Mouse (Mus musculus) granulocyte monocyte progenitor cell, adult 5-6 weeks (primary cell): Measurements from ENCODE around the gene Tex14. TPM values are rescaled to one million over a fixed set of nuclear protein-coding genes. Genes with fewer than 3 reads are reported as not detected.
A peak's percentile ranks its signal among the peaks of the same experiment; 100 is the strongest.

Source experiments
- ATAC-seq: replicated peaks from 2 replicates; pipeline ENCODE4 v1.8.0; 2016; ENCODE audit warnings: mild to moderate bottlenecking, moderate TSS enrichment, inconsistent platforms; ENCODE audit not compliant: poor library complexity, severe bottlenecking
- total RNA-seq, 2 experiments: library from RNA; stranded (forward) in 1 of 2; stranded (reverse) in 1 of 2; fragments of 200-712, 200-1000 nt in 1 of 2; fragments of >200 nt in 1 of 2; fragmentation: Nextera tagmentation in 1 of 2; gene quantifications; 2 replicates each; pipeline ENCODE4 v1.2.3; 2014 to 2017

The Tex14 gene
- total RNA-seq, 2 experiments from 2014 or later = not detected

GRCm38 (mm10) chr11:87584711-87585505, 180.0 kb downstream of the Tex14 start:
- no peak for ATAC-seq

DNA sequence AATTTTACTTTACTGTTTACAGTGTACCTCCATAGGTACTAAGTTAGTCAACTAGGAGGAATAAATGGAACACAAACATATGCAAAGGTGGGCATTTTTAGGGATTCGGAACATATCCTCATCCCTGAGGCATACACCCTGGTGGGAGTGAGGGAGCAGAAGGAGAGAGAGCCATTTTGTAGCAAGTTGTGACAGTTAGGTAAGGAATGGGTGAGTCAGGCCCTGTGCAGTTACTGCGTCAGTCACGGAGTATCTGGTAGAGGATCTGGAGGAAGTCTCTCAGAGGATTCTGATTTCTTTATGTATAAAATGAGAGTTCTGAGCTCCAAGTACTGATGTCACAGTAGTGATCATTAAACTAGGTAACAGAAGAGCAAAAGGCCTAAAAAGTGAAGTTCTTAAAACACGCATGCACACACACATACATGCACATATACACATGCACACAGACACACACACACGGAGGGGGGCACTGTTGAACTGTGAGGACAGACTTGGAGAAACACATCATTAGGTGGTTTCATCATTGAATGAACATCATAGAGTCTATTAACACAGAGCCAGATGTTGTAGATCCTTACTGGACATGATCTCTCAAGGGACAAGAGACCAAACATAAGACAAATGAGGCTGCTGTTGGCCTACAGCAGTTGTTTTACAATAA, 182.5 kb downstream of the Tex14 start:
- no peak for ATAC-seq

GRCm38 (mm10) chr11:87589605-87590004, 184.7 kb downstream of the Tex14 start:
- ATAC-seq = no peak

GRCm38 (mm10) chr11:87590841-87591525, 186.1 kb downstream of the Tex14 start:
- ATAC-seq = no peak

- ATAC-seq = peak; percentile 84
These were observed 186.9 kb downstream of the Tex14 start, which contains the start of gene Mtmr4 for GRCm38 (mm10) chr11:87591526-87592353. Mtmr4 (plus strand) TSS chr11:87592162.

DNA sequence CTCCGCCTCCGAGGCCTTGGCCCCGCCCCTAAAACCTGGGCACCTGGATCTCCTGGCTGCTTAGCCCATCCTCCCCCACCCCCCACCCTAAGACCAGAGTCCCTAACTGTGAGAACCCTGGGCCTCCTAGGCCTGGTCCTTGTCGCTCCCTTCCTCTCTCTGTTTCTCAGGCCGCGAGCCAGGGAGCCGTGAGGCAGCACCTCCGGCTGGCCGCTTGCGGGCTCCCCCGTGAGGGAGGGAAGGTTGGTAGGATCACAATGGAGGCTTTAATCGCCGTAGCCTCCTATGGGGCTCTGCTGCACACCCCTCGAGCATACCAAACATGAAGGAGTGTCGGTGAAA, 187.5 kb downstream of the Tex14 start:
- no peak for ATAC-seq

GRCm38 (mm10) chr11:87592713-87593598, 188.1 kb downstream of the Tex14 start:
- ATAC-seq = no peak

GRCm38 (mm10) chr11:87595327-87595841, 190.5 kb downstream of the Tex14 start:
- ATAC-seq = peak; percentile 26

DNA sequence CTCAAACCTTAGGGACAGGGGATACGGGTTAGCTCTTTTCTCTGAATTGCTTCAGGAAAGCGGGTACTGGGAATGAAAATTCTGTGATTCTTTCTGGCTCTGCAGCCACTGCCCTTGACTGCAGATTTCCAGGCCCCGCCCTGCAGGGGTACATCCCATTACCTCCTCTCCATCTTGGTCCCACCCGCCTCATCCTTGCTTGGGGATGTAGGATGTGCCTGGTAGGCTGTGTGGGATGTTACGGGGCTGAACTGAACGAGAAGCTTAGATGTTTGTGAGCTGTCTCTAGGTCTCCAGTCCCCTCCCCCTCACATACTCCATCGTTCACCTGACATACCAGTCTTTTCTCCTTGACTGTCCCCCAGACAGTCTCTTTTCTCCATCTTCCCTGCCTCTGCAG, 191.1 kb downstream of the Tex14 start:
- no peak for ATAC-seq

DNA sequence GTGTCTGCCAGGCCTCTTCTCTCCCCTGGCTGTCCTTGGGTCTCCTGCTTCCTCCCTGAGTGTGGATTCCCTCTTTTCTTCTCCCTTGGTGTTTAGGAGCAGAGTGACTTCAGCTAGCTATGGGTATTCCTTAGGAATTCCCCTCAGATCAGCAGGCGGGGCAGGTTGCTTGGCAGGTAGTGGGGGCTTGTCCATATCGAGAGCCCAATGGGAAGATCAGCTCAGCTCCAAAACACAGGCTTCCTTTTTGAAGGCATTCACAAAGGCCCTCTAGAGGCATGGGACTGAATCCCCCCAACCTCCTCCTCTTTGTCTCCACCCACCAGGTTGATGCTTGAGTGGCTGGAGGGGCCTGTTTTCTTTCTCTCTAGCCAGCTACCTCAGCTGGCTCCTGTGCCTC, 191.6 kb downstream of the Tex14 start:
- ATAC-seq = no peak

GRCm38 (mm10) chr11:87597061-87597460, 192.2 kb downstream of the Tex14 start:
- no peak for ATAC-seq

- no peak for ATAC-seq
These were observed 194.7 kb downstream of the Tex14 start for GRCm38 (mm10) chr11:87599395-87600089.

DNA sequence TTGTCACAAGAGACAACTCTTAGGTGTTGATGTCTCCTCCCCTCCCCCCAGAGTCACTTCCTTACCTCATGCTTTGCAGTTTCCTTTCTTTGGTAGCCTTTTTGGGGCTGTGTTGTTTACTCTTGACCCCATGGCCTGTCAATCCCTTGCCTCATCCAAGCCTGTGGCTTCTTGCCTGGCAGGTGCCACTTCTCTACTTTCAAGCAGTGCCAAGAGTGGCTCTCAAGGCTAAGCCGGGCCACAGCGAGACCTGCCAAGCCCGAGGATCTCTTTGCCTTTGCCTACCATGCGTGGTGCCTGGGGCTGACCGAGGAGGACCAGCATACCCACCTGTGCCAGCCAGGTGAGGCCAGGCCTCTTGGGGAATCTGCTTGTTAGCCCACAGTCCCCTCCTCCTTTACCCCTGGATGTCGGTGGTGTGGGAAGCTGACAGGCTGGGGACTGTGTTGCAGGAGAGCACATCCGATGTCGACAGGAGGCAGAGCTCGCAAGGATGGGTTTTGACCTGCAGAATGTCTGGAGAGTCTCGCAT, 195.5 kb downstream of the Tex14 start:
- no peak for ATAC-seq

GRCm38 (mm10) chr11:87602234-87602633, 197.4 kb downstream of the Tex14 start:
- ATAC-seq = no peak

- ATAC-seq = no peak
These were observed 198.7 kb downstream of the Tex14 start for GRCm38 (mm10) chr11:87603571-87603970.
